Mouse (Mus musculus): Measurements from ENCODE around the gene Cpne9. TPM values are rescaled to one million over a fixed set of nuclear protein-coding genes. Genes with fewer than 3 reads are reported as not detected.
A peak's percentile ranks its signal among the peaks of the same experiment; 100 is the strongest.
"Not testable (repeated sequence)": the region's sequence is repeated elsewhere in the genome, so short reads cannot be mapped to it uniquely, and the experiment has no call there.

The Cpne9 gene
- polyA plus RNA-seq, 1 experiment from 2014 or later, result not detected

DNA sequence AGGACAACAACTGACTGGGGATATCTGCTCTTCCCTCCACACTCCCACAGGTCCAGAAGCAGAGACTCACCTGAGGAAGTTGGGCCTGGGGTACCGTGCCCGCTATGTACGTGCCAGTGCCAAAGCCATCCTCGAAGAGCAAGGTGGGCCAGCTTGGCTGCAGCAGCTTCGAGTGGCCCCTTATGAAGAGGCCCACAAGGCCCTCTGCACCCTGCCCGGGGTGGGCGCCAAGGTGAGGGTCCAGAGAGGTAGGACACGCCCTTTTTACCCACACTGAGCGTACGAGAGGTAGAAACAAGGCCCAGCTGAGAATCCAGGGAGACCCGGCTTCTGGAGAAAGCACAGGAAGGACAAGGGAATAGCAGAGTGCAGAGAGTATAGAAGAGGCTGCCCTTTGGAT is 49.6 kb downstream of the Cpne9 start:
- Histone ChIP-seq H3K4me1 (no peaks in the 10 kb centered on the region; the same call in 1 of the 2 replicates), H3K27ac (no peak overlapping the region), H3K27me3 (ENCODE audit: insufficient read depth, poor library complexity, severe bottlenecking) (no peaks in the 10 kb centered on the region), H3K36me3 (peaks cover 61% of the 10 kb centered on the region), H3K9me3 (no peaks in the 10 kb centered on the region), H3K4me3 (no peak overlapping the region)
- WGBS, result 91% methylated on average over 11 of the region's 11 CpGs
- no peak for DNase-seq (ENCODE audit: low spot score)

- not testable (repeated sequence) for H3K4me1 ChIP-seq; DNase-seq (ENCODE audit: low spot score); H3K9me3 ChIP-seq; H3K27ac ChIP-seq; H3K4me3 ChIP-seq; H3K27me3 ChIP-seq (ENCODE audit: insufficient read depth, poor library complexity, severe bottlenecking)
- 80% methylated on average over 6 of the region's 6 CpGs for WGBS
- H3K36me3 ChIP-seq, result peaks cover 65% of the 10 kb centered on the region
These were observed 50.6 kb downstream of the Cpne9 start for GRCm38 (mm10) chr6:113332734-113333133.

DNA sequence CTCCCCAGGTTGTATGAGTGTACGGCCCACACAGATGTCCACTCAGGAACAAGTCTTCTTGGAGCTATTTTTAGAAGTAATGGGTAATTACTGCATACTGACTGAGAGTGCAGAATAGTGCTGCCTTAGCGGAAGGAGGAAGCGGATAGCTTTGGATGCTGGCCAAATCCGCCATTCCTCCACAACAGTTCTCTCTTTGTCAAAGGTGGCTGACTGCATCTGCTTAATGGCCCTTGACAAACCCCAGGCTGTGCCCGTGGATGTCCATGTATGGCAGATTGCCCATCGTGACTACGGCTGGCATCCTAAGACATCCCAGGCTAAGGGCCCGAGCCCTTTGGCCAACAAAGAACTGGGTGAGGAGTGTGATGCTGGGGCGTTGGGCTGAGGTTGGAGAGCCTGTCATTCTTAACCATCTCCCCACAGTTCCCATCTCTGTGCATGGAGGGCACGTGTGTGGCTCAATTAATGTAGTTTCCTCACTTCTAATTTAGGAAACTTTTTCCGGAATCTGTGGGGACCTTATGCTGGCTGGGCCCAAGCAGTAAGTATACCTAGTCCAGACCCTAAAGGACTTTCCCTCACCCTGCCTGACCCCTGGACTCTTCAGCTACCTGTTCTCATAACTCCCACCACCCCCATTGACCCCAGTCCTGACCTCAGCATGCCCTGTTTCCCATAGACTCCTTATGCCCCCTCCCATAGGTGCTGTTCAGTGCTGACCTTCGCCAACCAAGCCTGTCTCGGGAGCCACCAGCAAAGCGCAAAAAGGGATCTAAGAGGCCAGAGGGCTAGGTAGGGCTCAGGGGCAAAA is 51.2 kb downstream of the Cpne9 start:
- Histone ChIP-seq H3K27me3 (ENCODE audit: insufficient read depth, poor library complexity, severe bottlenecking) (no peaks in the 10 kb centered on the region), H3K9me3 (no peaks in the 10 kb centered on the region), H3K4me1 (no peaks in the 10 kb centered on the region; the same call in 1 of the 2 replicates), H3K4me3 (no peak overlapping the region), H3K27ac (peak overlapping the region; percentile 19; the same call in 1 of the 2 replicates), H3K36me3 (peaks cover 71% of the 10 kb centered on the region)
- 76% methylated on average over 14 of the region's 14 CpGs for WGBS
- peak; percentile 86 for DNase-seq (ENCODE audit: low spot score)

DNA sequence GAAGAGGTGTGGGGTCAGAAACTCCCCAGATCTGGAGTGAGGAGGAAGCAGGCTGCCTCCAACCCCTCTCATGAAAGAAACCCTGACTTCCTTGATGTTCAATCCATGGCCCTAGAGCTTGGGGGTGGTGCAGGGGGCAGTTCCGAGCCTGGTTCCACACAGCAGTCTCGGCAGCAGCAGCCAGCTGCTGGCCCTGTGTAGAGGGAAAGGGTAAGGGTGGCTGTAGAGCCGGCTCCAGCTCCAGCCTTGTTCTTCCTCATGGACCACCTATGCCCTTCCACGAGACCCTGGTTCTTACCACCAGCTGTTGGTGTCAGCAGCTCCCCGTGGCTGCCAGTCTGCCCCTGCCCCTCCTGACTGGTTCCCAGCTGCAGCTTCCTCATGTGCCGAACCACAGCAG is 52.1 kb downstream of the Cpne9 start:
- no peak overlapping the region for H3K27ac ChIP-seq
- peaks cover 74% of the 10 kb centered on the region for H3K36me3 ChIP-seq
- no peaks in the 10 kb centered on the region for H3K4me1 ChIP-seq
- H3K27me3 ChIP-seq (ENCODE audit: insufficient read depth, poor library complexity, severe bottlenecking), result no peaks in the 10 kb centered on the region
- no peaks in the 10 kb centered on the region for H3K9me3 ChIP-seq
- H3K4me3 ChIP-seq, result no peak overlapping the region
- no peak for DNase-seq (ENCODE audit: low spot score)
- 77% methylated on average over 6 of the region's 6 CpGs for WGBS

- H3K27ac ChIP-seq, result no peak overlapping the region
- WGBS, result 64% methylated on average over 8 of the region's 8 CpGs
- peaks cover 79% of the 10 kb centered on the region for H3K36me3 ChIP-seq
- no peak for DNase-seq (ENCODE audit: low spot score)
- H3K4me3 ChIP-seq, result no peak overlapping the region
- H3K27me3 ChIP-seq (ENCODE audit: insufficient read depth, poor library complexity, severe bottlenecking), result no peaks in the 10 kb centered on the region
- H3K4me1 ChIP-seq, result peaks cover 6% of the 10 kb centered on the region
- H3K9me3 ChIP-seq, result no peaks in the 10 kb centered on the region
These were observed 54.9 kb downstream of the Cpne9 start for GRCm38 (mm10) chr6:113336852-113337620.

- H3K4me1 ChIP-seq, result peaks cover 33% of the 10 kb centered on the region
- WGBS, result 82% methylated on average over 6 of the region's 6 CpGs
- DNase-seq (ENCODE audit: low spot score), result no peak
- H3K9me3 ChIP-seq, result no peaks in the 10 kb centered on the region
- H3K27ac ChIP-seq, result peak overlapping the region; percentile 59; the same call in 1 of the 2 replicates
- H3K27me3 ChIP-seq (ENCODE audit: insufficient read depth, poor library complexity, severe bottlenecking), result no peaks in the 10 kb centered on the region
- H3K36me3 ChIP-seq, result peaks cover 36% of the 10 kb centered on the region
- no peak overlapping the region for H3K4me3 ChIP-seq
These were observed 59.5 kb downstream of the Cpne9 start for GRCm38 (mm10) chr6:113341574-113341973.

DNA sequence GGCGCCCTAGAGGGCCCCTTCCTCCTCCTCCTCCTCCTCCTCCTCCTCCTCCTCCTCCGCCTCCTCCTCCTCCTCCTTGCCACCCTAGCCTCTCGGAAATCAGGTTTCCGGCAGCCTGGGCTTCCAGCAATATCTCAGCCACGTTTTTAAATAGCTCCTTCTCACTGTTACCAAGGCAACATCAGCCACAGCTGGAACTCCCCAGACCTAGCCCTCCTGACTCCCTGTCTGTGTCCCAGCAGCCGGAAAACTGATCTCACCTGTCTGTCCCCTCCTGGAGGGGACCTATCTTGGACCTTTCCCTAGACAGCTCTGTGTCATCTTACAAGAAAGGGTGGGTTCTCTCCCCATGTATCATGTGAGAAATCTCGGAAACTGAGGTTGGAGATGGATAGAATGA is 60.2 kb downstream of the Cpne9 start:
- Histone ChIP-seq H3K4me3 (peak overlapping the region; percentile 74), H3K27ac (no peak overlapping the region)
- DNase-seq (ENCODE audit: low spot score), result no peak

DNA sequence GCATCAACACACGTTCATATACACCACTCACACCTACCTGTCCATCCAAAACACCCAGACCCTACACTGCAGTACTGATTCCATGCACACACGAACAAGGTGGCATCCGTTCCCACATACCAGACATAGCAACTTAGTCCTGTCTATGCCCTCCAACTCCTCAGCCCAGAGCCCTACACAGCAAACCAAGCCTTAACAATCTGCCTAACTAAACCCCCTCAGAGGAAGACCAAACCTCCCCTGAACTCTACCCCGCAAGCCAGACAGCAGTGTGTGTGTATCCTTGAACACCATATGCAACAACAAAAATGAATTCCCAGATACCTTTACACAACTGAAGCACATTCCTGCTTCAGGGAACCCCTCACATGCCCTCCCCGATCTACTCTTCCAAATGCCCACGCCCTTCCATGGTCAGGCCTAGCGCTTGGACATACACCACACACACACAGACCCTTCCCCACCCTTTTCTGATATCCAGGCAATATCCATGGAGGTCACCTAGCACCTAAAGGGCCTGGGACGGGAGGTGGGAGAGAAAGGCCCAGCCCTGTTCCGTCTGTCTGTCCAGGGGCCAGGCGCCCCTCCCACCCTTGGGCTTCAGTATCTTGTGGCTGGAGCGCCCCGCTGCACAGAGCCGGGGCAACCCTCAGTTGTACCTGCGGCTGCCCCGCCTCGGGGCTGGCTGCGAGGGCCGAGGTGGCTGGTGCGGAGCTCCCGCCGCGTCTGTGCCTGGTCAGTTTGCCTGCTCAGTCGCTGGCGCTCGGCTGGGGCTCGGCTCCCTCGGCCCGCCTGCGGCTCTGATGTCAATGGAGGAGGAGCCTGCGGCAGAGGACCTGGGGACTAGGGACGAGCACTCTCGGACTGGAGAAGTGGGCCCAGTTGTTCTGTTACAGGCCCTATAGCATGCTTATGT is 61.3 kb downstream of the Cpne9 start, which contains the start of gene Camk1:
Camk1 (minus strand) TSS at position 808 of the 916 bp plus-strand sequence.
- no peaks in the 10 kb centered on the region for H3K27me3 ChIP-seq (ENCODE audit: insufficient read depth, poor library complexity, severe bottlenecking)
- peaks cover 33% of the 10 kb centered on the region for H3K4me1 ChIP-seq
- H3K27ac ChIP-seq, result peak within 1 kb of the TSS; percentile 91
- peak; percentile 87 for DNase-seq (ENCODE audit: low spot score)
- H3K9me3 ChIP-seq, result no peaks in the 10 kb centered on the region
- WGBS, result 11% methylated on average over 32 of the region's 32 CpGs
- H3K36me3 ChIP-seq, result peaks cover 25% of the 10 kb centered on the region
- peak within 1 kb of the TSS; percentile 74 for H3K4me3 ChIP-seq

More for the DNA sequence above, 60.2 kb downstream of the Cpne9 start:
- Histone ChIP-seq H3K9me3 (no peaks in the 10 kb centered on the region), H3K36me3 (peaks cover 36% of the 10 kb centered on the region), H3K27me3 (ENCODE audit: insufficient read depth, poor library complexity, severe bottlenecking) (no peaks in the 10 kb centered on the region), H3K4me1 (peaks cover 33% of the 10 kb centered on the region)
- WGBS, result 39% methylated on average over 4 of the region's 7 CpGs

GRCm38 (mm10) chr6:113344321-113344720 is 62.2 kb downstream of the Cpne9 start:
- no peaks in the 10 kb centered on the region for H3K27me3 ChIP-seq (ENCODE audit: insufficient read depth, poor library complexity, severe bottlenecking)
- peak overlapping the region; percentile 74; the same call in 1 of the 2 replicates for H3K4me3 ChIP-seq
- peak overlapping the region; percentile 91; the same call in 1 of the 2 replicates for H3K27ac ChIP-seq
- H3K36me3 ChIP-seq, result peaks cover 16% of the 10 kb centered on the region
- no peak for DNase-seq (ENCODE audit: low spot score)
- WGBS, result 62% methylated on average over 2 of the region's 2 CpGs
- no peaks in the 10 kb centered on the region for H3K9me3 ChIP-seq
- H3K4me1 ChIP-seq, result peaks cover 33% of the 10 kb centered on the region

GRCm38 (mm10) chr6:113346897-113347296 is 64.8 kb downstream of the Cpne9 start:
- Histone ChIP-seq H3K36me3 (no peaks in the 10 kb centered on the region), H3K4me1 (peaks cover 28% of the 10 kb centered on the region), H3K4me3 (no peak overlapping the region), H3K9me3 (no peaks in the 10 kb centered on the region), H3K27me3 (ENCODE audit: insufficient read depth, poor library complexity, severe bottlenecking) (no peaks in the 10 kb centered on the region), H3K27ac (no peak overlapping the region)
- no peak for DNase-seq (ENCODE audit: low spot score)
- WGBS, result 76% methylated on average over 4 of the region's 4 CpGs

- Histone ChIP-seq H3K27ac (no peak overlapping the region), H3K4me1 (no peaks in the 10 kb centered on the region), H3K27me3 (ENCODE audit: insufficient read depth, poor library complexity, severe bottlenecking) (no peaks in the 10 kb centered on the region), H3K36me3 (no peaks in the 10 kb centered on the region), H3K4me3 (no peak overlapping the region), H3K9me3 (no peaks in the 10 kb centered on the region)
- DNase-seq (ENCODE audit: low spot score), result no peak
These were observed 68.4 kb downstream of the Cpne9 start for GRCm38 (mm10) chr6:113350538-113350937.

GRCm38 (mm10) chr6:113351161-113351560 is 69.1 kb downstream of the Cpne9 start:
- DNase-seq (ENCODE audit: low spot score), result no peak
- no peak overlapping the region for H3K4me3 ChIP-seq
- 76% methylated on average over 1 of the region's 1 CpGs for WGBS
- H3K27me3 ChIP-seq (ENCODE audit: insufficient read depth, poor library complexity, severe bottlenecking), result no peaks in the 10 kb centered on the region
- H3K9me3 ChIP-seq, result no peaks in the 10 kb centered on the region
- no peaks in the 10 kb centered on the region for H3K36me3 ChIP-seq
- H3K4me1 ChIP-seq, result no peaks in the 10 kb centered on the region
- H3K27ac ChIP-seq, result no peak overlapping the region; the same call in 1 of the 2 replicates
